Mouse (Mus musculus) megakaryocyte, embryonic 14.5 days (primary cell): ENCODE results near the gene Acpp.

Experiments
- FLI1 ChIP-seq: IDR thresholded peaks from 2 replicates; pipeline ENCODE4 v1.6.1; 2012; ENCODE audit warnings: low read length, inconsistent platforms, mixed read lengths
- GATA1 ChIP-seq: IDR thresholded peaks from 3 replicates; pipeline ENCODE4 v1.6.1; 2012; ENCODE audit warnings: mixed read lengths, low read length, inconsistent platforms, borderline replicate concordance

GRCm38 (mm10) chr9:104272057-104272456 lies 65.5 kb downstream of the Acpp start:
- TF ChIP-seq GATA1 = no peak
- TF ChIP-seq FLI1 = no peak
